Mouse (Mus musculus): ENCODE measurements around the gene Adra2a.

Adra2a gene

DNA sequence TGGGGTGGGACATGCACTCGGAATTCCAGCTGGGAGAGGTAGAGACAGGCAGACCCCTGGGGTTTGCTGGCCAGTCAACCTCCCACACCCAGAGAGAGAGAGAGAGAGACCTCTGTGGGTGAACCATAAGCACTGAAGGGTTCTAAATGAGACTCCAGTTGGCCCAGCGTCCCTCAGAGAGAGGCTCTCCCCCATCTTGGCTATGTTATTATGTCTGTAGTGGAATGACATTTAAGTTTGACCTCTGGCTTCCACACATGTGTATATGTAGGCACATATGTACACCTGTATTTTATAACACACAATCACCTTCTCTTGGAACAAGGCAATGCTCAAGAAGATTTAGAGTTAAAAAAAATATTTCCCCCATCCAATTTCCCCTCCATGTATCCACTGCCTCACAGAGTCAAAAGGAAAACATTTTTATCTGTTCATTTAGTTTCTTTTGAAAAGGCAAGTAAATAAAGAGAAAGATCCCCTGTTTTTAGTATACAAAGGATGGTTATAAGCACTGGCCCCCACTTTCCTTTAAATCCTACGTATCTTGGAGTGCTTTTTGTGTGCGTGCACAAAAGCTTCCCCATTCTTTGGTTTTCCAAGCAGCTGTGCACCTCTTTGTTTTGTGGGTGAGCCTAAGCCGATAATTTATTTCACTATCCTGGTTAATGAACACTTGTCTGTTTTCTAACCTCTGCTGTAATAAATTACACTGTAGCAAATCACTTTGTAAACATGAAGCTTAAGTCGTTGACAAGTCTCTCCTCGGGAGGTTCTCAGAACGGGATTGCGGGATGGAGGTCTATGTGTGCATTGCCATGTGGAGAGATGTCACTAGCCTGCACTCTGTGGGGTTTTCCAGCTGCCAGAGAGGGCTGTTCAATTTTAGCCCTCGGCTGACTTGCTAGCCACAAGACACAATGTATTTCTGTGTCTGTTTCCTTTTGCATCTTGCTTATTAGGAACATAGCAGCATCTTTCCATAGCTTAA lies 32.7 kb downstream of the Adra2a start:
- DNase-seq (ENCODE audit: low spot score in 2 of 2), result no peak

DNA sequence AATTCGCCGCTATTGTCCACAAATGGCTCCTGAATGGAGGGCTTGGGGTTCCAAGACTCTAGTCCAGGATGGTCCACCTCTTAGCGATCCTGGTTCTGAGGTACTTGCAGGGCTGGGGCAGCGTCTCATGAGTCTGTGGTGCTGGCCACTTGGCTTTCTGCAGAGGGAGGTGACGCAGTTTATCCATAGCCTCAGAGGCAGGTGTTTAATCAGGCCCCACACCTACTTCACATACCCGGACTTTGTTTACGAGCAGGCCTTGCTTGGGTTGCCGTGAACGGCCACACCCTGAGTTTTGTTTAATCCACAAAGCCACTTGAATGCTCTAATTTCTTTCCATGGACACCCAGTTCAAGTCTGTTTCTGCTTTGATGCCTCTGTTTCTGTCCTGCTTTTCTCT lies 37.4 kb downstream of the Adra2a start:
- DNase-seq (ENCODE audit: low spot score in 2 of 2), result no peak

GRCm38 (mm10) chr19:54081716-54082165 lies 37.8 kb downstream of the Adra2a start:
- no peak for DNase-seq (ENCODE audit: low spot score in 2 of 2)

- no peak for DNase-seq (ENCODE audit: low spot score in 2 of 2)
These were observed 43.4 kb downstream of the Adra2a start for GRCm38 (mm10) chr19:54087319-54087718.

- no peak for DNase-seq (ENCODE audit: low spot score in 2 of 2)
These were observed 49.6 kb downstream of the Adra2a start for GRCm38 (mm10) chr19:54093599-54093998.

DNA sequence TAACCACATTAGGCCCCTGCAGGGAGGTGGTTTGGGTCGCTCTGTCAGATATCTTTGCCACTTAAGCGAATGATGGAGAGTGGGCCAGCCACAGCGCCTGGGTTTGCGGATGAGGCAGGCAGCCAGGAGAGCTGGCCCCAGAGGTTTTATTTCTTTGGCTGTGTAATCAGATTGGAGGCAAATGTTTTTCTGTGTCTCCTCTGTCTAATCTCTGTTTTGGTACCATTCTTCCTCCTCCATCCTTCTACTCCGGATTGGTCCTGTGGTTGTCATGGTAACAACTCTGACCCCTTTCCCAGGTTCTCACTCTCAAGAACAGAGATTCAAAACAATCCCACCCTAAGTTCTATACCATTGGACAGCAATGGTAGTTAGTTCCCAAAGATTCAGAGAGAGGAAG lies 51.8 kb downstream of the Adra2a start:
- DNase-seq (ENCODE audit: low spot score in 2 of 2), result no peak

GRCm38 (mm10) chr19:54098367-54098766 lies 54.4 kb downstream of the Adra2a start:
- no peak for DNase-seq (ENCODE audit: low spot score in 2 of 2)

Measured in right cerebral cortex, postnatal 36 days (tissue).